Mouse (Mus musculus) myocyte (in vitro differentiated cells): ENCODE measurements at regions not wholly inside any gene's neighbourhood (a gene's known extent, or its start where the extent isn't known, plus 50 kb on each side); places are given as distances from the start of the nearest gene placed in this dataset.
A peak's percentile ranks its signal among the peaks of the same experiment; 100 is the strongest.

Source experiments
- H3K27me3 ChIP-seq: one replicate; pipeline ENCODE4 v1.6.1; 2011; ENCODE audit not compliant: control insufficient read depth, insufficient read depth, insufficient read length
- H3K36me3 ChIP-seq: one replicate; pipeline ENCODE4 v1.6.1; 2011; ENCODE audit not compliant: control insufficient read depth, insufficient read depth
- H3K4me2 ChIP-seq: one replicate; pipeline ENCODE4 v1.6.1; 2011; ENCODE audit warnings: low read depth, control low read depth
- H3K4me3 ChIP-seq: one replicate; pipeline ENCODE4 v1.5.1; 2011; ENCODE audit warnings: mild to moderate bottlenecking, control low read depth, moderate library complexity
- H3K79me2 ChIP-seq: one replicate; pipeline ENCODE4 v1.6.1; 2011; ENCODE audit not compliant: control insufficient read depth, insufficient read depth
- H3ac ChIP-seq: one replicate; pipeline ENCODE4 v1.6.1; 2011; ENCODE audit not compliant: control insufficient read depth, insufficient read length
- CEBPB ChIP-seq: IDR thresholded peaks from 2 replicates; pipeline ENCODE4 v1.6.1; 2011; ENCODE audit warnings: mild to moderate bottlenecking, moderate library complexity; ENCODE audit not compliant: poor library complexity, insufficient read depth, severe bottlenecking
- E2F4 ChIP-seq: IDR thresholded peaks from one replicate; pipeline ENCODE4 v1.6.1; 2011; ENCODE audit warnings: mild to moderate bottlenecking, control low read depth, moderate library complexity; ENCODE audit not compliant: insufficient read depth
- MAX ChIP-seq: IDR thresholded peaks from one replicate; pipeline ENCODE4 v1.6.1; 2011; ENCODE audit warnings: low read depth, mild to moderate bottlenecking, control low read depth
- MYOD1 ChIP-seq, 3 experiments: IDR thresholded peaks; one replicate each; pipeline ENCODE4 v1.6.1; 2011; ENCODE audit warnings: control low read depth in 2 of 3, low read depth in 2 of 3, mild to moderate bottlenecking in 2 of 3, moderate library complexity in 1 of 3; ENCODE audit not compliant: insufficient read length in 2 of 3, control insufficient read depth in 1 of 3
- MYOG ChIP-seq, 3 experiments: IDR thresholded peaks; one replicate each; pipeline ENCODE4 v1.6.1; 2011; ENCODE audit warnings: control low read depth in 2 of 3, low read depth in 2 of 3, mild to moderate bottlenecking in 2 of 3; ENCODE audit not compliant: insufficient read length in 2 of 3, control insufficient read depth in 1 of 3, insufficient read depth in 1 of 3
- POLR2A ChIP-seq: IDR thresholded peaks from one replicate; pipeline ENCODE4 v1.6.1; 2011; ENCODE audit warnings: low read depth, mild to moderate bottlenecking, control low read depth, moderate library complexity; ENCODE audit not compliant: insufficient read length
- POLR2AphosphoS2 ChIP-seq: IDR thresholded peaks from one replicate; pipeline ENCODE4 v1.6.1; 2011; ENCODE audit warnings: low read depth, control low read depth; ENCODE audit not compliant: insufficient read length
- REST ChIP-seq: IDR thresholded peaks from one replicate; pipeline ENCODE4 v1.6.1; 2011; ENCODE audit warnings: mild to moderate bottlenecking, control low read depth, moderate library complexity; ENCODE audit not compliant: insufficient read depth, insufficient read length
- SRF ChIP-seq: IDR thresholded peaks from one replicate; pipeline ENCODE4 v1.6.1; 2011; ENCODE audit warnings: low read depth; ENCODE audit not compliant: control insufficient read depth, insufficient read length
- TCF12 ChIP-seq: IDR thresholded peaks from one replicate; pipeline ENCODE4 v1.6.1; 2011; ENCODE audit warnings: mild to moderate bottlenecking, control low read depth; ENCODE audit not compliant: poor library complexity, insufficient read depth, severe bottlenecking
- TCF3 ChIP-seq: IDR thresholded peaks from one replicate; pipeline ENCODE4 v1.6.1; 2011; ENCODE audit warnings: low read depth, control low read depth; ENCODE audit not compliant: insufficient read length
- USF1 ChIP-seq: IDR thresholded peaks from one replicate; pipeline ENCODE4 v1.6.1; 2011; ENCODE audit warnings: low read depth, mild to moderate bottlenecking, control low read depth, moderate library complexity

GRCm38 (mm10) chr3:41376848-41377582 lies 178.5 kb upstream of the Jade1 start:
- no peaks in the 10 kb centered on the region for H3K27me3 ChIP-seq
- H3K36me3 ChIP-seq: no peaks in the 10 kb centered on the region
- no peaks in the 10 kb centered on the region for H3K79me2 ChIP-seq
- no peak overlapping the region for H3ac ChIP-seq
- no peak overlapping the region for H3K4me2 ChIP-seq
- TF ChIP-seq CEBPB (peak; percentile 78), MYOD1 (IDR thresholded peaks at IDR 0.05; ENCODE audit: control insufficient read depth in 1 of 3, insufficient read length in 2 of 3, low read depth in 2 of 3) (no peak), REST (no peak), POLR2AphosphoS2 (no peak), MYOG (IDR thresholded peaks at IDR 0.05; ENCODE audit: control insufficient read depth in 1 of 3, insufficient read depth in 1 of 3, insufficient read length in 2 of 3, low read depth in 2 of 3) (no peak)
- no peak overlapping the region for H3K4me3 ChIP-seq

- Histone ChIP-seq H3K79me2 (no peaks in the 10 kb centered on the region), H3K36me3 (no peaks in the 10 kb centered on the region), H3K27me3 (no peaks in the 10 kb centered on the region), H3ac (no peak overlapping the region), H3K4me2 (peak overlapping the region; percentile 2), H3K4me3 (no peak overlapping the region)
- TF ChIP-seq MAX (no peak), MYOD1 (IDR thresholded peaks at IDR 0.05; ENCODE audit: control insufficient read depth in 1 of 3, insufficient read length in 2 of 3, low read depth in 2 of 3) (peak in 1 of 3 experiments; percentile 40), E2F4 (no peak), SRF (no peak)
These were observed 180.2 kb upstream of the Jade1 start for GRCm38 (mm10) chr3:41375230-41375930.

- H3K4me2 ChIP-seq: no peak overlapping the region
- H3K27me3 ChIP-seq: no peaks in the 10 kb centered on the region
- no peak for TF ChIP-seq TCF12
- no peak for TF ChIP-seq POLR2AphosphoS2
- TF ChIP-seq TCF3: no peak
- TF ChIP-seq E2F4: no peak
- TF ChIP-seq MYOG (IDR thresholded peaks at IDR 0.05; ENCODE audit: control insufficient read depth in 1 of 3, insufficient read depth in 1 of 3, insufficient read length in 2 of 3, low read depth in 2 of 3): no peak
- TF ChIP-seq MYOD1 (IDR thresholded peaks at IDR 0.05; ENCODE audit: control insufficient read depth in 1 of 3, insufficient read length in 2 of 3, low read depth in 2 of 3): no peak
- H3K36me3 ChIP-seq: no peaks in the 10 kb centered on the region
- no peak overlapping the region for H3ac ChIP-seq
- H3K4me3 ChIP-seq: no peak overlapping the region
- H3K79me2 ChIP-seq: no peaks in the 10 kb centered on the region
These were observed 182.3 kb upstream of the Jade1 start for GRCm38 (mm10) chr3:41373198-41373597.

GRCm38 (mm10) chr3:41368351-41369101 lies 187.0 kb upstream of the Jade1 start:
- H3K79me2 ChIP-seq: no peaks in the 10 kb centered on the region
- TF ChIP-seq CEBPB (no peak), MYOD1 (IDR thresholded peaks at IDR 0.05; ENCODE audit: control insufficient read depth in 1 of 3, insufficient read length in 2 of 3, low read depth in 2 of 3) (no peak), REST (no peak), SRF (no peak), MAX (no peak), MYOG (IDR thresholded peaks at IDR 0.05; ENCODE audit: control insufficient read depth in 1 of 3, insufficient read depth in 1 of 3, insufficient read length in 2 of 3, low read depth in 2 of 3) (no peak), E2F4 (no peak), USF1 (no peak), POLR2A (no peak), TCF3 (no peak), POLR2AphosphoS2 (no peak), TCF12 (no peak)
- no peaks in the 10 kb centered on the region for H3K27me3 ChIP-seq
- no peak overlapping the region for H3K4me2 ChIP-seq
- no peaks in the 10 kb centered on the region for H3K36me3 ChIP-seq
- H3ac ChIP-seq: no peak overlapping the region
- no peak overlapping the region for H3K4me3 ChIP-seq

GRCm38 (mm10) chr3:41366764-41367163 lies 188.8 kb upstream of the Jade1 start:
- H3K4me3 ChIP-seq: no peak overlapping the region
- H3K27me3 ChIP-seq: no peaks in the 10 kb centered on the region
- peak overlapping the region; percentile 76 for H3K4me2 ChIP-seq
- H3K36me3 ChIP-seq: no peaks in the 10 kb centered on the region
- H3ac ChIP-seq: no peak overlapping the region
- no peaks in the 10 kb centered on the region for H3K79me2 ChIP-seq
- no peak for TF ChIP-seq CEBPB
